Mouse (Mus musculus): Measurements from ENCODE around the gene Mrpl27.
A peak's percentile ranks its signal among the peaks of the same experiment; 100 is the strongest.
"Not testable (repeated sequence)": the region's sequence is repeated elsewhere in the genome, so short reads cannot be mapped to it uniquely, and the experiment has no call there.

The Mrpl27 gene

DNA sequence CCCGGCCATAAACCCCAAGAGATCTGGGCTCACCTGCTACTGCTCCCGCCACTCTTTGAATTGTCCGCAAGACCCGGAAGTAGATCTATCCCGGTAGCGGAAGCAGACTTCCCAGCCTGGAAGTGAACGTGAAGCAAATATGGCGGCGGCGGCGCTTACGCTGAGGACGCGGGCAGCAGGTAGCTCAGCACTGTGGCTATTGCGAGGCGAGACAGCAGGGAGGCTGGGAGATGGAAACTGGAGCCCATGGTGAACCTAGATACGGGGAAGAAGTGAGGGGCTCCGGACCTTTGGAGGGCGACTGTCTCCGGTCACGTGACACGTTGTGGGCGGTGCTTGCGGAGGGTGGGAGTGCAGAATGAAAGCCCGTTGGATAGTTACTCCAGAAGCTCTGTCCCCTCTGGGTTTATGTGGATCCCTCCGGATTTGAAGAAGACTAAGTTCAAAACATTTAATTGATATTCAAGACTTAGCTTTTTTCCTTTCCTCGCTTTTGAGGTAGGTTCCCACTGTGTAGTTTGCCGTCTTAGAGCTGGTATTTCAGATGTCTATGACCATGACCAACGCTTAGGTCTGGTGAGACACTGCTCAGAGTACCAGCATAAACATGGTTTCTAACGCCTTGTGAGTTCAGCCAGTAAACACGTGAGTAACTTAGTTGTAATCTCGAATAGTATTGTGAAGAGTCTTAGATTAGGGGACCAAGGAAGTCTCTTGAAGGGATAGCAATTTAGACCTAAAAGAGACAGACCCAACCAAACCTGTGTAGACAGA lies at the start of gene Mrpl27, which contains the start of gene Eme1:
Gene Mrpl27, plus strand, starts transcription at position 105 of the 774 bp plus-strand sequence.
Gene Eme1, minus strand, starts transcription at position 302 of the 774 bp plus-strand sequence.
- DNase-seq = peak; percentile 83

DNA sequence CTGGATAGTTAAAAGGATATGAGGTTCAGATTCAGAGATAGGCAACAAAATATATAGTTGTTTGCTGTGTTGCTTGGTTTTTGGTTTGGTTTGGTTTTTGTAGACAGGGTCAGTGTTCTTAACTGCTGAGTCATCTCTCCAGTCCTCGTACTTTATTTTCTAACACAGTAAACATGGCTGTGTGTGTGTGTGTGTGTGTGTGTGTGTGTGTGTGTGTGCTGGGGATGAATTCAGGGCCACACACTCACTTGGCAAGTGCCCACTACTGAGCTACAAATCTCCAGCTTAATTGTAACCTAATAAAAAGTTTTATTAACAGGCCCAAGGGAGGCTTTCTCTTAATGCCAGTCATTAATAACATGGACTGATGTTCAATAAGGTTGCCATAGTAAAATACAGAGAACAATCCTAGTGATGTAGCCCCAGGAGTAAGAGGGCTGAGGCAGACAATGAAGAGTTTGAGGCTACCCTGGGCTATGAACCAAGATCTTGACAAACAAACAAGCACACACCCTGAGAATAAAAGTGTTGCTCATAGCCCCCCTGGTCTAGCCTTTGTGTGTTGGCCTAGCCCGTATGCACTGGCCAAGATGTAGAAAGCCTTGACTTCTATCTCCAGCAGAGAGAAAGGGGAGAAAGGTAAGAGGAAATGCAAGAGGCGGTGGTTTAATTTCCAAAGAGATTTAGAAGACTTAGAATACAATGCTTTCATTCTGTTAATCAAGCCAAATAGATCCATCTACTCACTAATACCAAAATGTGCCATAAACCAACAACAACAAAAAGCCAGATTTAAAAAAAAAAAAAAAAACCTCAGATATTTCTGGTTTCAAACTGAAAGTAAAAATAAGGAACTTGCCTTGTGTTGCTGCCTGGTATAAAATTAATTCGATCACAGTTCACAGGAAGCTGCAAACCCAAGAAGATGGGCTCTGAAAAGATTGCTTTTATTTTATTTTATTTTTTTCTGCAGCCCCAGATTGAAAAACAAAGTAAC lies 42.5 kb upstream of the Mrpl27 start:
- DNase-seq = no peak

DNA sequence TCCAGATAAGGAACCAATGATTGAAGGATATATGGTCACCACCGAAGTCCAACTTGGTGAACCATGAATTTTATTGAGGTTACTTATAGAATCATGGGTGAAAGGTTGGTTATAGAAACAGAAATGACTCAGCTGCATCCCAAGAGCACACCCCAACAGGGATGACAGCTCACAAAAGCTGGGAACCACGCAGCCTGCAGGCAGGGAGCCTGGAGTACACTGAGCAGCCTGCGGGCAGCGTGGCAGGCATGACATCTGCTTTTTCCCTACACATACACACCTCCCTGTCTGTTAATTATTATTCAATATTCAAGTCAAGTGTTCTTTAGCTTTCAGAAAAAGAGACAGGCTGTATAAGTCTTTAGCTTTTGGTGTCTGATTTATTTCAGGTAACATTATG lies 39.0 kb upstream of the Mrpl27 start:
- no peak for DNase-seq

DNA sequence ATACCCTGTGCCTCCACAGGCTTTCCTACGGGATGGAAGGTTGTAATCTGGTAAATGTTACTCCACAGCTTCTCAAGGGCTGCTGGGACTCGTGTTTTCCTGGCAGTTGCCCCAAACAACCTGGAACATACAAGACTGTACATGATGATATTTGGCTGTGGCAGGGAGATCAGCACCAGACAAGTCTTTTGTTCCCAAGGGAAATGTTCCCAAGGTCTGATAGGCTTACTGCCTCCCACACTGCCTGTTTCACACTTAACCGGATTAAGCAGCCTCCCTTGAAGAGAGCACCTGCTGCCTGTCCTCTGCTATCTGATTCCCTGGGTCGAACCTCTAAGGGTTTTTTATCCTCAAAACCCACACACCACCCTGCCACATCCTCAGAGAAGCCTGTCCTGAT lies 38.1 kb upstream of the Mrpl27 start:
- DNase-seq = no peak

DNA sequence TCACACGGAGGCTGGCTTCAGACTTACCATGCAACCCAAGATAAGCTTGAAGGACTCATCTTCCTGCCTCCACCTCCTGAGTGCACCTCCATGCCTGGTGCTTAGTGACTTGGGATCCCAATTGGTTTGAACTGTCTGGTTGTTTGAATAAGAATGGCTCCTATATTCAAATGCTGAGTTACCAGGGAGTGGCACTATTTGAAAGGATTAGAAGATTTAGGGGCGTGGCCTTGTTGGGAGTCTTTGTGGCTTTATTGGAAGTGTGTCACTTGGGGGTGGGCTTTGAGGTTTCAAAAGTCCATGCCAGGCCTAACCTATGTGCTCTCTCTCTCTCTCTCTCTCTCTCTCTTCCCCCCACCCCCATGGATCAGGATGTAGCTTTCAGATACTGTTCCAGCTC lies 35.9 kb upstream of the Mrpl27 start:
- DNase-seq = no peak

DNA sequence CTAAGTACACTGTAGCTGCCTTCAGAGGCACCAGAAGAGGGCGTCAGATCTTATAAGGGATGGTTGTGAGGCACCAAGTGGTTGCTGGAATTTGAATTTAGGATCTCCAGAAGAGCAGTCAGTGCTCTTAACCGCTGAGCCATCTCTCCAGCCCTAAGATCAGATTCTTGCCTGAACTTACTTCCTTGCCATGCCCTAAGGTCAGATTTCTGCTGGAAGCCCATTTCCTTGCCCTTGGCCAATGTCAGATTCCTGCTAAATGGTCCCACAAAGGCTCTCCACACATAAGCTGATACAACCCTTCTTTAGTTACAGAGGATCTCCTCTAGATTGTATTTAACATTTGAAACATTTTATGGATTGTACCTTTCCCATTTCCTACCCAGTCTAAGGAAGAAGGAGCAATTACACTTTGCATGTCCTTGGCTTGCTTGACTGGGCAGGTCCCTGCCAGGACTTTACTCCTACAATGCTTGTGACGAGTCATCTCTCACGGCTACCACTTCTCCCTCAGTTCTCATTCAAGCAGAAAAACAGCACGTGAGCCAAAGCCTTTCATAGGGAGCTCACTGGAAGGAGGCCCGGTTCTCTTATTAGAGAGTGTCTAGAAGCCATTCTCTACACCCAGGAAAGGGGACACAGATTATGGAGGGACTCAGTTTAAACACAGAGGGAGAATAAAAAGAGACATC lies 32.7 kb upstream of the Mrpl27 start:
- no peak for DNase-seq

DNA sequence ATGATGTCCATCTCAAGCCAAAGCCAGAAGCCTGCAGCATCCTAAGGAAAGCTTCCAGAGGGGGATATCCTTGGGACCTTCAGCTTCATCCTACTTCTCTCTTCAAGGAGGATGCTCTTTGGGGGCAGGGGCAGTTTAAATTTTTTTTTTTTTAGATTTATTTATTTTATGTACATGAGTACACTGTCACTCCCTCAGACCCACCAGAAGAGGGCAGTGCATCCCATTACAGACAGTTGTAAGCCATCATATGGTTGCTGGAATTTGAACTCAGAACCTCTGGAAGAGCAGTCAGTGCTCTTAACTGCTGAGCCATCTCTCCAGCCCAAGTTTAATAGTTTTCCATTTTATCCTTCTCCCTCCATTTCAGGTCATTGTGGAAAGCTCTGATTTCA lies 32.1 kb upstream of the Mrpl27 start:
- no peak for DNase-seq

DNA sequence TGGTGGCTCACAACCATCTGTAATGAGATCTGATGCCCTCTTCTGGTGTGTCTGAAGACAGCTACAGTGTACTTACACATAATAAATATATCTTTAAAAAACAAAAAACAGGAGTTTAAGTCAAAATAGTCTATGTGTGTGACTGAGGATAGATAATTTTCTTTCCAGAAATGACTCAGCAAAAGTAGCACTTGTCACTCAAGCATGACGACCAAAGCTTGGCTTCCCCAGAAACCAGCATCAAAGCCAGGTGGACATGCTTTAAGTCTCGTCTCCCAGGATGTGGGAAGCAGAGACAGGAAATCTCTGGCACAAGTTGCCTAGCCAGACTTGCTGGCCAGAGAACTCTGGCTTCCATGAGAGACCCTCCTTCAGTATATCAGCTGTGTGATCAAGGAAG lies 31.4 kb upstream of the Mrpl27 start:
- no peak for DNase-seq

DNA sequence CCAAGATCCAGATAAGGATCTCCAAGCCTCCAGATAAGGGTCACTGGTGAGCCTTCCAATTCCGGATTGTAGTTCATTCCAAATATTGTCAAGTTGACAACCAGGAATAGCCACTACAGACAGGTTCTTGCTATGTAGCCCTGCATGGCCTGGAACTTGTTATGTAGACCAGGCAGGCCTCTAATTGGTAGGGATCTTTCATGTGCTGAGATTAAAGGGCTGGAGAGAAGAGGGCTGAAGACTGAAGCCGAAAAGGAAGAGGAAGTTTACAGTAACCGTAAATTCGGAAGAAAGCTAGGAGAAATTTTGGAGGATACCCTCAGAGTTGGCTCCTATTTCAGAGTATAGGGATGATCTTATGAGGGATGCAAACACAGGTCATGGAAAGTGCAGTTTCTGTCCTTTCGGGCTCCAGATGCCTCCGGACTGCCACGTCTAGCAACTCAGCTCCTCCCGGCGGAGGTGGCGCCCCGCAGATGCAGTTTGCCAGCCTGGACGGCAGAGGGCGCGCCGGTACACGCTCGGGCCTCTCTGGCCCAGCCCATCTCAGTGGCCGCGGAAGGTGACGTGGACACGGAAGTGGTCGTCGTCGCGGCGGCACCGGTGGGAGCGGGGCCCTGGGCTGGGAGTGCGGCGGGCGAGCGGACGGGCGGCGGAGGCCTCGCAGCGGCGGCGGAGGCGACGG lies 24.2 kb upstream of the Mrpl27 start, which contains the start of gene Lrrc59:
Gene Lrrc59, plus strand, starts transcription at position 569 of the 685 bp plus-strand sequence.
- peak; percentile 92 for DNase-seq

DNA sequence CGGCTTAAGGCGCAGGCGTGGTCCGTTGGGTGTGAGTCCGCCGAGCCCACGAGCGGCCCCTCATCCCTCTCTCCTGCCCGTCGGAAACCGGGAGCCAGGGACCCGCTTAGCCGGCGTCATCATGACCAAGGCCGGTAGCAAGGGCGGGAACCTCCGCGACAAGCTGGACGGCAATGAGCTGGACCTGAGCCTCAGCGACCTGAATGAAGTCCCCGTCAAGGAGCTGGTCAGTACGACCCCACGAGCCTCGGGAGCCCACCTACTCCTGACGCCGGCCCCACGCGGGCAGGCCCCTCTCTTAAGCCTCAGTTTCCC lies 23.7 kb upstream of the Mrpl27 start:
- DNase-seq = no peak

DNA sequence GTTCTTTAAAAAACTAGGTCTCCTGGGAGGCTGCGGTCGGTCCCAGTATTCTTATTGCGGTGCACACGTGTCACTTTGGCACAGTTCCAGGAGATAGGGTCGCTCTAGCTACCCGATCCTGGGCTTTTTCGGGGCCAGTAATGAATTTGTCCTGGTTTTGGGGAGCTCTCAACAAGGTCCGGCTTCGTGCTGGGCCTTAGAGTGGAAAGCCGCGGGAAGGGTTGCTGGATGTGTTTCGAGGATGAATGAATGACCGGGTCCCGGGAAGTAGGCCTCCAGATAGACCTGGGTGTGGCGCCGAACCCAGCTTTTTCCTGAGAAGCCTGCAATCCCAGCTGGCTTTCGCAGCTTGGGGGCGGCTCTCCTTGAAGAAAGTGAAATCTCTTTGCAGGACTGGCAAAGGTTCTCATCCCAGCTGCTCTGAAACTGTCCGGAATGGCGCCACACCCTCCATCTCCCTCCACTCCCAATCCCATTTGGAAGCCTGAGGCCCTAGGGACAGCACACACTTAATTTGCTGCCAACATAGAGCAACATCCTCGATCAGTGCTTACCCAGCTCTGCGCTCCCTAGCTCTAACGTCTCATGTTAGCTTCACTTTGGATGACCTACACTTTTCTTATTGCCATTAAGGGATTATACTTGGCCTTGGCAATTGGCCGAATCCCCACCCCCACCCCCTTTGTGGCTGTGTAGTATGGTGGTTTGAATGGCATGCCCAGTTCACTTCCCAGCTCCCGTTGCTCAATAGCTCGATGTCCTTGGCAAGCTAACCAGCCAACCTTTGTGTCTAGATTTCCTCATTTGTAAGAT lies 23.2 kb upstream of the Mrpl27 start:
- DNase-seq = no peak

DNA sequence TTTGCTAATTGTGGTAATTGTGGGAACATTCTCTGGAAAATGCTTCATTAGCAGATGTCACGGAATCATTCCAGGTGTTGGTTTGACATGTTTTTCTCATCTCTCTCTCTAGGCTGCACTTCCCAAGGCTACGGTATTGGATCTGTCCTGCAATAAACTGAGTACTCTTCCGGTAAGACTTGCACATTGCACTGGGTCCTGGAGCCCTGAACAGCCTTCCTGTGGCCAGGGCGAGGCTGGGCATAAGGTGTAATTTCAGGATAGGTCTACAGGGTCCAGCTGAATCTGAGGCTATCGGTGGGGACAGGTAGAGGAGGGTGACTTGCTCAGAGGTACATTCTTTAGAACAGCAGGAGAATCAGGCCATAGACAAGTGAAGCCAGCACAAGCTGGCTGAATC lies 21.6 kb upstream of the Mrpl27 start:
- no peak for DNase-seq

DNA sequence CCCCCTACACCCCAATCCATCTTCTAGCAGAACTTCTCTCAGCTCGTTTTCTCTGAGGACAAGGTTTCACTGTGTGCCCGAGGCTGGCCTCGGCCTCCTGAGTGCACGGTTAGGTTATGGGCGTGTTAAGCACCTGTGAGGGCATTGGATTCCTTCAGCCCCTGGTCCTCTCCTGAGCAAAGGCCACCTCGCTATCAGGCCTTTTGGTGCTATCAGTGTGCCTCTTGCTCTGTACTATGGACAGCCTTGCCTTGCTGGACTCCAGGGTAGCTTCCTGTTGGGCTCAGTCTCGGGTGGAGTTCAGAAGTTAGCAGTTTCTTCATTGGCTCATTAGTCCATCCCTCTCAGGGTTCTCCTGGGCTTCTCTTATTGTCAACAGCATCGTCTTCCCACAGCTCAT lies 20.6 kb upstream of the Mrpl27 start:
- no peak for DNase-seq

DNA sequence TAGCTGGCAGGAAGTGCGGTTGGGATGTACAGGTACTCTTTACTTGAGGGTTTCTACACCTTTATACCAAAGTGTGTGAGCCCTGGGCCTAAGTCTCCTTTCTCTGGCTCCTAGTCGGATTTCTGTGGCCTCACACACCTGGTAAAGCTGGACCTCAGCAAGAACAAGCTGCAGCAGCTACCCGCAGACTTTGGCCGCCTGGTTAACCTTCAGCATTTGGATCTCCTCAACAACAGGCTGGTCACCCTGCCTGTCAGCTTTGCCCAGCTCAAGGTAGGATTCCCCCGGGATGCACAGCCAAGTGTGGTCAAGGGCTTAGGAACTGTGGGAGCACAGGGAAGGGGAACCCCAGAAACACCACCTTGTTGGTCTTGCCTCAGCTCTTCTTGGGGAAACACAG lies 19.1 kb upstream of the Mrpl27 start:
- no peak for DNase-seq

DNA sequence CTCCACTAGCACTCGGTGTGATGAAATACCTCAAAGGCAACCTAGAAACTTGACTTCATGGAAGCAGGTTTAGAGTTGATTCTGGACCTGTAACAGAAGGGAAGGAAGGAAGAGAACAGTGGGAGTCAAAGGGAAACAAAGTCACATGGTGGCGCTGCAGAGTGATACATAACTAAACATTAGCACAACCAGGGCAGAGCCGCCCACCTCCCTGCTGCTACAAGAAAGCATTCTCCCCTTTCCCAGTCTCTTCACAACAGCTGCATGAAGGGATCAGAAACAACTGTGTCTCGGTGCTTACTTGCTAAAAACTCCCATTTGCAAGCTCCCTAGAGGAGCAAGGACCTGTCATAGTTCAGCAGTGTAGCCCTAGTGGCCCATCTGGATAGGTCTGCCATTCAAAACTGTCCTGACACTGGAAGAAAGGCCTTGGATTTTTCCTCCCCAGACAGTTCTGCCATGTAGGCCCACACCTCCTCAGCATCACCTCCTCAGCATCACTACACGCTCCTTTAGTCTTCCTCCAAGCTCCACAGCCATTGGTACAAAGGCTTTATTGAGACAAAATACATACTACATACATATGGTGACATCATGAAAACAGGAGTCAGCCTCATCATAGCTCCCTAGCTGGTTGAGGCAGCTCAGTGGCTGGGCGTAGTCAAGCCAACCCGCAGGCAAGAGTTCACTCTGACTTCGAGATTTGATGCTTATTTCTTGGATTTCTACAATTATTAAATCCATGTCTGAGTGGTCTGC lies 8.9 kb upstream of the Mrpl27 start:
- DNase-seq = peak; percentile 77

DNA sequence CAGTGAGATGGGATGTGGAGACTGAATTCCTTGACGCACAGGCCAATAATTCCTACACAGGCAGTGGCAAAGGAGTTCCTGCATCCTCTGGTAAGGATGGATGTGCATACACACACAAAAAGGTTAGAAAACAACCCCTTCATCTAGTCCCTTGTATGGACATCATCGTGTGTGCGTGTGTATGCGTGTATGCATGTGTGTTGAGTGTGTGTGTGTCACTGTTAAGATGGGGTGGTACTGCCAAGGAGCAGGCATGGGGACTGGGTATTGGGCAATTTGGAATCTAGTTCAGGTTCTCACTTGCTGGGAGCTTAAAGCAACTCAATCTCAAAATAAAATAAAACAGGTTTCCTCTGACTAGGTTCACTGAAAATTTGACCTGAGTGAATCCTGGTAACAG lies 7.1 kb upstream of the Mrpl27 start:
- DNase-seq = no peak

DNA sequence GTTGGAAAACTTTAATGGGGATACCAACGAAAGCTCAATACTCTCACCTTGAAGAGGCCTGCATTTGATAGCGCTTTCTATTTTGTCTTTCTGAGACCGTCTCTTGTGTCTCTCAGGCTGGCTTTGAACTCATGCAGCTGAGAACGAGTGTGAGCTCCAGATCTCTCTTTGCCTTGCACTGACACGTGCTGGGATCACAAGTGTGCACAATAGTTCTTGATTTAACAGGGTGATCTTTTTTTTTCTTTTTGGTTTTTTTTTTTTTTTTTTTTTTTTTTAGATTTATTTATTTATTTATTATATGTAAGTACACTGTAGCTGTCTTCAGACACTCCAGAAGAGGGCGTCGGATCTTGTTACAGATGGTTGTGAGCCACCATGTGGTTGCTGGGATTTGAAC lies 2.3 kb upstream of the Mrpl27 start:
- not testable (repeated sequence) for DNase-seq

DNA sequence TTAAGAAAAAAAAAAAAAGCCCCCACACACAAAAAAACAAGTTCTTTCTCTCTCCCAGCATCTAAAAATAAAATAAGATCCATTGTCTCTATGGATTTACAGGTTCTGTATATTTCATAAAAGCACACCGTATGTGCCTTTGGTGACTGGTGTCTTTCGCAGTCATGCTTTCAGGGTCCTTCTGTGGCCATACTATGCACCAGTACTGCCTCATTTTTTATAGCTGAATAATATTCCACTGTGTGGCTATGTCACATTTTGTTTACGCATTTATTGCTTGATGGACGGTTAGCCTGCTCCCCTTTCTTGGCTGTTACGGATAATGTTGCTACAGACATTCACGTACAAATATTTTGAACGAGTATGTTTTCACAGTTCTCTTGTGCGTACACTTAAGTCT lies 594 bp upstream of the Mrpl27 start:
- DNase-seq = no peak

DNA sequence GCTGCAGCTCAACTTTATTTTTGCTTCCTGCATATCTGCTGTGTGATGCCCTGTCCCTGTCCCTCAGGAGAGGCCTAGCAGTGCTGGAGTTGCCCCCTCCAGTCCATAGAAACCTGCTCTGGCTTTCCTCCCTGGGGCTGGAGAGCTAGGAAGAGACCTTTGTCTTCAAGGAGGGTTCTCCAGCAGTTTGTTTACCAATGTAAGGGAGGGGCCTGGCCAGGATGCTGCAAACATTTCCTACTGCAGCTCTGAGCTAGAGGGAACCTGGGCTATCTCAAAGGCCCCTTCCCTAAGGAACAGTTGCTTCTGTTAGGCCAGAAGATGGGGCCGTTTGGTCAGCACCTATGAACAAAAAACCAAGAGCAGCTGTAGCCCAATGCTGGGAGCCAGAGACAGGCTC lies 7.8 kb downstream of the Mrpl27 start:
- DNase-seq = no peak

DNA sequence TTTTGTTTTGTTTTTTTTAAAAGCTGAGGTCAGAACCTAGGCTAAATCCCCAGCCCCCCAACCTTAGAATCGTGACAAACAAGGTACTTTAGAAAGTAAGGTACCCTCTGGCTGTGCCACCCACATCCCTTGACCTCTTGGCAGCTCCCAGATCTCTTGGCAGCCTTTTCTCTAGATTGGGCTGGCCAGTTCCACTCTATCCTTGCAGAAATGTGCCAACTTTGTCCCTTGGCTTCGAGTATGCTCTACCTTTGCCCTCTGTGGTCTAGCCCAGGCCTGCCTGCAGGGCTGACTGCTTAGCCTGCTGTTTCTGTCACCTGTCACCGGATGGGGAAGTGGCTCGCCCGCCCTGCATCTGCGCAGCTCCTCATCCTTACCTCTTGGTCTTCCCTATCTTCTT lies 11.7 kb downstream of the Mrpl27 start:
- DNase-seq = no peak

DNA sequence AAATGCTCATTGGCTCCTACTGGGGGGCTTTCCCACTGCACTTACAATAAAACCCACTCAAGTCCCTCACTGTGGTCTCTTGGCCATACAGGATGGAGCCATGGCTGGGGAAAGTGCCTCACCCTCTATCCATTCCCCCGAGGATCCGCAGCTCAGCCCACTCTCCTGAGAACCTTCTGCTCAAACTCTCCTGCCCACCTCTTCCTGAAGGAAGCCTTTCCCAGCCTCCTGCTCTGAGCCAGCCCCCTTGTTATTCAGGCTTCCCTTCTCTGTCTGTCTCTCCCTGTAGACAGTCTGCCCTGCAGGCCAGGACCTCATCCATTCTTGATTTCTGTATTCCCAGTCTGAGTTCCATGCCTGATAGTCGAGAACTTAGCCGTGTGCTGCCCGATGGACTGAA lies 21.4 kb downstream of the Mrpl27 start:
- no peak for DNase-seq
